Mouse (Mus musculus) megakaryocyte, embryonic 14.5 days (primary cell): ENCODE measurements around the gene Slc4a1.

Experiments used
- FLI1 ChIP-seq: IDR thresholded peaks from 2 replicates; pipeline ENCODE4 v1.6.1; 2012; ENCODE audit warnings: low read length, inconsistent platforms, mixed read lengths
- GATA1 ChIP-seq: IDR thresholded peaks from 3 replicates; pipeline ENCODE4 v1.6.1; 2012; ENCODE audit warnings: mixed read lengths, low read length, inconsistent platforms, borderline replicate concordance

DNA sequence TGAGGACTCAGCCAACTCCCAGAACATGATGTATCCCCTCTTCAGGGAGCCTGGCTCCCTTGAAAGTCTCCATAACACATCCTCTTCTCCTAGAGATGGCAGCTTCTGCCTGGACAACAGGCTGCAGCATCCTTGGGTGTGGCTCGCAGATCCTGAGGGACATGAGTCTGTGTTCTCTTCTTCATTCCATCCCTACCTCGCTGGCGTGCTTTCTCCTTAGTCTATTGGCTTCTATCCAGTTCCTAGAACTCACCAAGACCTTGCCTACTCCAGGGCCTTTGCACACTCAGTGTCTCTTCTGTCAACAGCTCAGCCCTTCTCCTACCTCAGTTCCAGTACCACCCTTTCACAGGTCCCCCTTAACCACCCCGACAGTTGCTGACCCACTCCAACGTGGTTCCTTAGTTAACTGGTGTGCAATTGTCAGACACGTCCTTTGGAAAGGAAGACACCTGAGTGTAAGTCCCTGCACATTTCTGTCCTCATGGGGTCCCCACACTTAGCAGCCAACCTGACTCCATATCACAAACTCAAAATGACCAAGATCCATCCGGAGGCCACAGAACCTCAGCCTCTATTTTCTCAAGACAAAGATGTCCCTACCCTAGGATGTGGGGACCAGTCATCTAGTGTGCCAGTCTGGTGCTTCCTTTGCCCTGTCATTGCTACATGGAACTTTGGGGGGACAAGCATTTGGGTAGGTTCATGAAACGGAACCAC lies 4.1 kb downstream of the Slc4a1 start:
- no peak for TF ChIP-seq GATA1
- TF ChIP-seq FLI1: no peak
